Mouse (Mus musculus): ENCODE measurements around the gene Slc16a4.

Gene Slc16a4

GRCm38 (mm10) chr3:107290764-107291381 is at the start of gene Slc16a4:
Slc16a4 (plus strand) TSS chr3:107291230.
- DNase-seq (ENCODE audit: low read depth, low spot score), result peak; percentile 81

DNA sequence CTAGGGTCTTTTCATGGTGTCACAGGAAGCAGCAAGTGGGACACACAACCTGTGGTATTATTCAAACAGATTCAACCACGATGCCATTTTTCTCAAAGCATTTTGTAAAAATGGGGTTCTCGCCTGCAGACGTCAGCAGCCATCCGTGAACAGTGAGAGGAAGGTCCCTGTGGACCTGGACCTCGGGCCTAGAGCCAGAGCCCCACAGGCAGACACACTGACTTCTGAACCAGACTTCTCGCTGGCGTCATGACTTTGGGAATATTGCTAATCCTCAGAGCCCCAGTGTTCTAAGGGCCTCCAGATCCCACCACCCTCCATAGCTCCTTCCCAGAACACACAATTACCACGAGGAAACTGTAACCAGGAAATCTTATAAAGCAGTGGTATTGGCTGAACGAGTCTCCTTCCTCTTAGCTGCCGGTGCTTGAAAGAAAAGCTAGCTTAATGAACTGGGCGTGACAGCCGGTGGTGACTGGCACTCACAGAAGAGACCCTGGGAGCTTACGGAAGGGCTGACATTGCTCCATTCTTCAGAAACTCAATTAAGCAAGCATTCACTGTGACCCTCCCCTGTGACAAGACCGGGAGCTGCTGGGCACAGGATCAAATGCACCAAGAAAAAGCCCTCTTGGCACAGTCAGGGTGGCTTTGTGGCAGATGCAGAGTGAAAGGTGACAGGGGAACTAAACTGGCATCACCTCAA is 49.5 kb upstream of the Slc16a4 start:
- no peak for DNase-seq (ENCODE audit: low read depth, low spot score)

DNA sequence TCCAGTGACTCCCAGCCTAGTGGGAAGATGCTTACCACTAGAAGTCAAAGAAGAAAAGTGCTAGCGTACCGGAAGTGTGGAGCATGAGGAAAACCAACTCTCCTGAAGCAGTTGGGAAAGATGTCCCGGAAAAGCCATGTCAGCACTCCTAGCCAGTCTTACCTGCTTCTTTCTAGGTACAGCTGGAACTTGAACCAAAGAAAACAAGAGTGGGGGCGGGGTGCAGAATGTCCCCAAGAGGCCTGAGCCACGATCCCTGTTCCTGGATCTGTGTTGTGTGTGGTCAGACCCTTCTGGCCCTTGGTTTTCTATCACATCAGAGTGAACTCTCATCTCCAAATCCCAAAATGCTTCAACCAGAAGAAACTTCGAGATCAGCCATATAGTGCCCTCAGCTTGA is 44.2 kb upstream of the Slc16a4 start:
- no peak for DNase-seq (ENCODE audit: low read depth, low spot score)

- no peak for DNase-seq (ENCODE audit: low read depth, low spot score)
Observed at GRCm38 (mm10) chr3:107249042-107249441, 42.0 kb upstream of the Slc16a4 start.

- DNase-seq (ENCODE audit: low read depth, low spot score), result no peak
Observed at GRCm38 (mm10) chr3:107250320-107250719, 40.7 kb upstream of the Slc16a4 start.

DNA sequence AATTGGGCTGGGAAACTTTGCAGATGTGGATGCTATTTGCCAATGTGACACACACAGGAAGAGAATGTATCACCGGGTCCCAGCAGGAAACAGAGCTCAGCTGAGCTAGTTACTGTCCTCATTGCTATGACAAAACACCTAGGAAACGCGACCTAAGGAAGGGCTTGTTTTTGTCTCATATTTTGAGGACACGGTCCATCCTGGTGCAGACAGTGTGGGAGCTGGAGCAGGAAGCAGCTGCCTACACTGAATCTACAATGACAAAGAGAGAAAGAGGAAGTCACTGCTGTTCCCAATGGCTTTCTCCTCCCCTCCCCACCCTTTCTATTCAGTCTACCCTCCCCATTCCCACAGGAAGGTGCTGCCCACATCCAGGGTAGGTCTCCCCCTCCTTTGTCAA is 39.0 kb upstream of the Slc16a4 start:
- no peak for DNase-seq (ENCODE audit: low read depth, low spot score)

GRCm38 (mm10) chr3:107253925-107254324 is 37.1 kb upstream of the Slc16a4 start:
- DNase-seq (ENCODE audit: low read depth, low spot score), result no peak

DNA sequence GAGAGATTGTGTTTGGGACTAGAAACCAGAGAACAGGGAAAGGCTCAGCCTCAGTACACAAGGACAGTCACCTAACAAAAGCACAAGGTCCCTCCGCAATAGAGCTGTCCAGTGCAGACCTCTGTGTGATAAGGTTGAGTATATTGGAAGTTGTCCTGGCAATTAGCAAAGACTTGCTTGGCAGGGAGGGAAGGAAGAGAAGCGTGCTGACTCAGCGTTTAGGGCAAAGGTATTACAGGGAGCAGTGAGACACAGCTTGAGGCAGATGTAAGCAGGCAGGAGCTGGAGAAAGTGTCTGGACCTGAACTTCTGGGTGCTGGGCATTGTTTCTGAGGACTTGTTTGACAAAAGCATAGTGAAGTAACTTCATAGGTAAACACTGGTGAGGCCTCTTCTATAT is 35.0 kb upstream of the Slc16a4 start:
- DNase-seq (ENCODE audit: low read depth, low spot score), result no peak

DNA sequence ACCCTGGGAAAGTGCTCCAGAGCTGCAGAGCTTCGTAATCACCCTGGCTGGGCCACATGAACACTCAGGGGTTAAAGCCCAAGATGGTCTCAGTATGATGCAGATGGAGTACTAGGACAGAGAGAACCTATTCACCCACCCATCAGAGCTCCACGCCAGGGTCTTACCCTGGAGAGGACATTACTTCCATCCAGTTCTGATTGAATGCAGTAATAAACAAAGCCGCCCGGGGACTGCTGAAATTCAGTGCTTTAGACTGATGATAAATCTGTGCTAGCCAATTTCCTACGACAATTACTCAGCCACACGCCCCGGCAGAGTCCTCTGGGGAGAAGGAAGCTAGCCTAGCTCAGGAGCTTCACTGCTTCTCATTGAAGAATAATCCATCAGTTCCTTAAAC is 34.3 kb upstream of the Slc16a4 start:
- DNase-seq (ENCODE audit: low read depth, low spot score), result no peak

GRCm38 (mm10) chr3:107257924-107258323 is 33.1 kb upstream of the Slc16a4 start:
- no peak for DNase-seq (ENCODE audit: low read depth, low spot score)

- no peak for DNase-seq (ENCODE audit: low read depth, low spot score)
Observed at GRCm38 (mm10) chr3:107260956-107261850, 29.8 kb upstream of the Slc16a4 start.

- no peak for DNase-seq (ENCODE audit: low read depth, low spot score)
Observed at GRCm38 (mm10) chr3:107261851-107262165, 29.2 kb upstream of the Slc16a4 start.

- peak; percentile 28 for DNase-seq (ENCODE audit: low read depth, low spot score)
Observed at GRCm38 (mm10) chr3:107266814-107267345, 24.1 kb upstream of the Slc16a4 start.

DNA sequence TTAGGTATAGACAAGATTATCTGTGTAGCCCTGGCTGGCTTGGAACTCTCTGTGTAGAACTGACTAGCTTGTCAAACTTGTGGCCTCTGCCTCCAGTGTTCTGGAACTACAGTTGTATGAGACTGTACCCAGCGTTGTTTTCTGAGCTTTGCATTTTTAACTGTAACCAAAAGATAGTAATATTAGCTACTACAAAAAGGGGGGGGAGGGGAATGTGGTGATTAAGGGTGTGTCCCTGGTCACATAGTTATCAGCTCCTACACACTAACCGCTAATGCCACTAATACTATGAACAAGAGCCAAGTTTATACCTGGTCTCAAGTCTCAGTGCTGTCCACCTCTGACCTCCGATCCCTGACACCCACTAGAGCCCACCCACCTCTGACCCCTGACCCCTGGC is 18.6 kb upstream of the Slc16a4 start:
- no peak for DNase-seq (ENCODE audit: low read depth, low spot score)

DNA sequence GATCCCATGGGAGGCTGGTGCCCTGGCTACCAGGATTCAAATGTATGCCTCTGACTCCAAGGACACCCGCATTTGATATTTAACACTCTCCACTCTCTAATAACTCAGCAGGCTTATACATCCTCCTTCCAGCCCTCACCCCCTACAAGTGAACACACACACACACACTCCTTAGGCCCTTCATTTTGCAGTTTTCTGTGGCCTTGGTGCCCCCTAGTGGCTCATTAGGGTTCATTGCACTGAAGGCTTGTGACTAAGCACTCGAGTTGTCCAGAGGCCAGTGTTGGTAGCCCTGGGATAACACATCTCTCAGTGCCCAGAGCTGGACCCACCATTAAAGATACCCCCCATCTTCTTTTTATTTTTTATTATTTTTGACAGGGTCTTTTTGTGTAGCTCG is 17.2 kb upstream of the Slc16a4 start:
- DNase-seq (ENCODE audit: low read depth, low spot score), result peak; percentile 83

GRCm38 (mm10) chr3:107275351-107275750 is 15.7 kb upstream of the Slc16a4 start:
- no peak for DNase-seq (ENCODE audit: low read depth, low spot score)

DNA sequence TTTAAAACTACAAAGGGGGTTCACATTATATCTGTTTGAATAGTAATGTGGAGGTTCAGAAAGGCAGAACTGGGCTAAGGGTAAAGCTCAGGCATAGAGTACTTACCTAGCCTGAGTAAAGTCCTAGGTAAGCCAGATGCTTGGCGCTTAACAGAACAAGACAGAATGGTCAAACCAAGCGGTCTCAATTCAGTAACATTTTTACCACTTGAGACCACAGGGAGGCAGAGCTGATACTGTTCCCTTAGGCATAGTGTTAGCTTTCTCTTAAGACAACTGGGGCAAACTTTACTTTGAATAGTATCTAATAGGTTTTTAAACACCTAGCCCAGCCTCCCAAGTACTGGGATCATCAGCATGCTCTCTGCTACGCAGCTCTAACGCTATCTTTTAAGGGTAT is 15.0 kb upstream of the Slc16a4 start:
- DNase-seq (ENCODE audit: low read depth, low spot score), result peak; percentile 56

DNA sequence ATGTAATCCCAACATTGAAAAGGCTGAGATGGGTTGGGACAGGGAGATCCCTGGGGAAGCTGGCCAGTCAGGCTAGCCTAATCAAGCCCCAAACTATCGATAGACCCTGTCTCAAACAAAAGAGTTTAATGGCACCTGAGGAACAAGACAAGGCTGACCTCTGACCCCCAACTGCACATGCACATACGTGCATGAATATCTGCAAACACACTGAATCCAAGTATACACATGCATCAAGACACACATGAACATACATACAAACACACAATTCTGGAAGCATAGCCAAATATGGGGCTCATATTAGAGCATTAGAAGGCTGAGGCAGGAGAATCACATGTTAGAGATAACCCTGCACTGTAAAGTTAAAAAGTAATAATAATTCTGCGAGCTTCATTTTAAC is 14.4 kb upstream of the Slc16a4 start:
- DNase-seq (ENCODE audit: low read depth, low spot score), result no peak

DNA sequence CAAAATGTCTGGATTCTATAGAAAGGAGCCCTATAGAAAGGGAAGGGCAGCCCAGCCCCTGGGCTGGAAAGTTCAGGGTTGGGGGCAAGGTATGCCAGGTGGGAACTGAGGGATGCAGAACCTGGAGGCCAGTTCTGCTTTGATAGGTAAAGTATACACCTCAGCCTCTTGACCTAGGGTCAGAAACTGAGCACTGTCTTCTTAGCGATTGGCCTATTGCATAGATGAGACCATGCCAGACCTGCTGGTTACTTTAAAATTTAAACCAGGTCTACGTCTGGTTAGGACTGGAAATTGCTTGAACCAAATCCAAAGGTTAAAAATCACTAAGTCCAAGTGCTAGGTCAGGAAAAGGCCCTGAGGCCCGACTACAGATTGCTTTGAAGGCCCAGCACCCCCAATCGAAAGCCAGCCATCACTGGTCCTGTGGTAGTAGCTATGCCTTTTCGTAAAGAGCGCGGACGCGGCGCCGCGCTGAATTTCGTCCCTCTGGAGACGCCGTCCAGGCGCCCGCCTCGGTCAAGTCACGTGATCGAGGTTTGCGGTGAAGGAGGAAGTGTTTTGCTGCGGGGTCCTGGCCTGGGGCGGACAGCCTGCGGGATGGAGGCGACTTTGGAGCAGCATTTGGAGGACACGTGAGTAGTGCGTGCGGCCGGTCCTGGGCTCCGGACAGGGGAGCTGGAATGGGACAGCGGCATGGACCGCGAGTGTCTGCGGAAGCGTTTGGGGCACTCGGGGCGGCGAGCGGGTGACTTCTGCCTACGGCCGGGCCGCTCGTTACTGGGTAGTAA is 12.4 kb upstream of the Slc16a4 start, which contains the start of gene Lamtor5:
Gene Lamtor5 (plus strand): TSS at position 380 of the 791 bp plus-strand sequence.
- peak; percentile 89 for DNase-seq (ENCODE audit: low read depth, low spot score)

GRCm38 (mm10) chr3:107286123-107286522 is 4.9 kb upstream of the Slc16a4 start:
- no peak for DNase-seq (ENCODE audit: low read depth, low spot score)

DNA sequence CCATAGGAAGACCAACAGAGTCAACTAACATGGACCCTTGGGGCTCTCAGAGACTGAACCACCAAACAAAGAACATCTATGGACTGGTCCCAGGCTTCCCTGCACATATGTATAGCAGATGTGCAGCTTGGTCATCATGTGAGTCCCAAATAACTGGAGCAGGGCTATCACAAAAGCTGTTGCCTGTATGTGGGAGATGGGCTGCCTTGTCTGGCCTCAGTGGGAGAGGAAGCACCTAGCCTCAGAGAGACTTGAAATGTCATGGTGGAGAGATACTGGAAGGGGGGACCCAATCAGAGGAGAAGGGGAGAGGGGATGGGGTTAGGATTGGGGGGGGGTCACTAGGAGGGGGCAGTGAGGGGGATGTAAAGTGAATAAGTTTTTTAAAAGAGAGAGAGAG is 3.7 kb upstream of the Slc16a4 start:
- no peak for DNase-seq (ENCODE audit: low read depth, low spot score)
